Mouse (Mus musculus) retina, adult 2 months (tissue): ENCODE measurements at regions not wholly inside any gene's neighbourhood (a gene's known extent, or its start where the extent isn't known, plus 50 kb on each side); places are given as distances from the start of the nearest gene placed in this dataset.

ENCODE experiments used
- DNase-seq: peaks from one replicate; pipeline ENCODE4 v3.0.0-alpha.2; 2012; ENCODE audit warnings: low read depth, low spot score

GRCm38 (mm10) chr16:87225595-87225994 is 128.4 kb upstream of the N6amt1 start:
- no peak for DNase-seq

GRCm38 (mm10) chr16:87225085-87225484 is 128.9 kb upstream of the N6amt1 start:
- DNase-seq, result no peak

- no peak for DNase-seq
These were observed 130.0 kb upstream of the N6amt1 start for GRCm38 (mm10) chr16:87224024-87224423.

GRCm38 (mm10) chr16:87220611-87221010 is 133.4 kb upstream of the N6amt1 start:
- no peak for DNase-seq

- no peak for DNase-seq
These were observed 133.8 kb upstream of the N6amt1 start for GRCm38 (mm10) chr16:87220201-87220600.

- DNase-seq, result no peak
These were observed 146.1 kb upstream of the N6amt1 start for GRCm38 (mm10) chr16:87207875-87208274.

GRCm38 (mm10) chr16:87190471-87190870 is 163.5 kb upstream of the N6amt1 start:
- DNase-seq, result no peak

GRCm38 (mm10) chr16:87188737-87189136 is 165.2 kb upstream of the N6amt1 start:
- DNase-seq, result no peak

- no peak for DNase-seq
These were observed 181.6 kb upstream of the N6amt1 start for GRCm38 (mm10) chr16:87172395-87172794.

GRCm38 (mm10) chr16:87139301-87139700 is 214.7 kb upstream of the N6amt1 start:
- DNase-seq, result no peak

- no peak for DNase-seq
These were observed 217.5 kb upstream of the N6amt1 start for GRCm38 (mm10) chr16:87136503-87136902.

- DNase-seq, result no peak
These were observed 219.5 kb upstream of the N6amt1 start for GRCm38 (mm10) chr16:87134452-87134851.

GRCm38 (mm10) chr16:87133874-87134273 is 220.1 kb upstream of the N6amt1 start:
- DNase-seq, result no peak

GRCm38 (mm10) chr16:87132082-87132481 is 221.9 kb upstream of the N6amt1 start:
- no peak for DNase-seq

- no peak for DNase-seq
These were observed 223.0 kb upstream of the N6amt1 start for GRCm38 (mm10) chr16:87130733-87131640.

GRCm38 (mm10) chr16:87129021-87129420 is 225.0 kb upstream of the N6amt1 start:
- DNase-seq, result no peak

- DNase-seq, result no peak
These were observed 225.8 kb upstream of the N6amt1 start for GRCm38 (mm10) chr16:87128230-87128629.

GRCm38 (mm10) chr16:87124519-87124918 is 229.5 kb upstream of the N6amt1 start:
- DNase-seq, result no peak

GRCm38 (mm10) chr16:87103599-87103998 is 250.4 kb upstream of the N6amt1 start:
- DNase-seq, result no peak

- no peak for DNase-seq
These were observed 251.9 kb upstream of the N6amt1 start for GRCm38 (mm10) chr16:87102057-87102456.

GRCm38 (mm10) chr16:87092011-87092410 is 262.0 kb upstream of the N6amt1 start:
- no peak for DNase-seq

- no peak for DNase-seq
These were observed 264.7 kb upstream of the N6amt1 start for GRCm38 (mm10) chr16:87089322-87089721.

- DNase-seq, result no peak
These were observed 270.5 kb upstream of the N6amt1 start for GRCm38 (mm10) chr16:87083505-87083904.
